Mouse (Mus musculus) cerebellum, adult (tissue): ENCODE data around the gene Vmn2r108.
"Not testable (repeated sequence)": the region's sequence is repeated elsewhere in the genome, so short reads cannot be mapped to it uniquely, and the experiment has no call there.

Source experiments
- ATAC-seq: cut with Nextera tagmentation; 2 replicates; pipeline ENCODE4 v1.9.2; 2017; ENCODE audit warnings: mild to moderate bottlenecking, moderate library complexity, mixed read lengths; ENCODE audit not compliant: insufficient number of reproducible peaks, low FRiP score, low TSS enrichment

The Vmn2r108 gene

DNA sequence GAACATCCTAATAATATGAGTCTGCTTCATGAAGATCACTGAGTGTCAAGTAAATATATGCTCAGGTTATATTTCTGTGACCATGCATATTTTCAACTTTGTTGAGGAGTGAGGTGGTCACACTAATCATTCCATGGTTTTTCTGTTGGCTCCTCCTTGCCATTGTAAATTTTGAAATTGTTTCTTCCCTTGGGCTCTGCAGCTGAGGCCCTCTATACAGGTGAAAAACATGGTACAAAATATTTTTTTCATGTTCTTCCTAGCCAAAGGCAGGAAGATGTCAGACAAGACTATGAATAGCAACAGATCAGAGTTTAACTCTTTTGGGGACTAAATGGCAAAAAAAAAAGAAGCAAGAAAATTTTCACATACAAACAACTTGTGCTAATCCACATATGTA is at the start of gene Vmn2r108:
Vmn2r108 (minus strand) TSS at position 101 of the 400 bp plus-strand sequence.
- ATAC-seq = no peak

DNA sequence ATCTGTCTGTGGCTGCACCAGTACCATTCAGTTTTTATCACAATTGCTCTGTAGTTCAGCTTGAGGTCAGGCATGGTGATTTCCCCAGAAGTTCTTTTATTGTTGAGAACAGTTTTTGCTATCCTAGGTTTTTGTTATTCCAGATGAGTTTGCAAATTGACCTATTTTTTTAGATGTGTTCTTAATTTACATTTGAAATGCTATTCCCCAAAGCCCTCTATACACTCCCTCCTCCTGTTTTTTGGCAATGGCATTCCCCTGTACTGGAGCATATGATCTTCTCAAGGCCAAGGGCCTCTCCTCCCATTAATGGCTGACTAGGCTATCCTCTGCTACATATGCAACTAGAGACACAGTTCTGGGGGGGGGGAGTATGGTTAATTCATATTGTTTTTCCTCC is 27.1 kb upstream of the Vmn2r108 start:
- not testable (repeated sequence) for ATAC-seq

DNA sequence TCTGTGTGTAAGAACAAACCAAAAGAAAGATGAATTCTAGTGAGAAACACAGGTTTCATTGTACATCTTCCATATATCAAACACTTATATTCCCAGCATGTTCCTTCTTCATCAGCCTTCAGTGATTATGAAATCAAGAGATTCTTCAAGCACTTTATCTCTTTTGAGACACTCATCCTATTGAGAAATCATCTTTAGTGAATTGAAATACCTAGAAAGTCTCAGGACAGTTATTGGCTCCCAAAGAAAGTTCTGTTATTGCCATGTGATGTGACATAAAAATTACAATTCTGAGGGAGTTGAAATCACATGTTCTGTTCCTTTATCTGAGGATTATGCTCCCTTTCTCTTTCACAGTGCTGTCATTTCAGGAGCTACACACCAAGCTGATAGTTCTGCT is 16.7 kb upstream of the Vmn2r108 start, which contains the start of gene Vmn1r225:
Vmn1r225 (plus strand) TSS at position 301 of the 400 bp plus-strand sequence.
- ATAC-seq = no peak

DNA sequence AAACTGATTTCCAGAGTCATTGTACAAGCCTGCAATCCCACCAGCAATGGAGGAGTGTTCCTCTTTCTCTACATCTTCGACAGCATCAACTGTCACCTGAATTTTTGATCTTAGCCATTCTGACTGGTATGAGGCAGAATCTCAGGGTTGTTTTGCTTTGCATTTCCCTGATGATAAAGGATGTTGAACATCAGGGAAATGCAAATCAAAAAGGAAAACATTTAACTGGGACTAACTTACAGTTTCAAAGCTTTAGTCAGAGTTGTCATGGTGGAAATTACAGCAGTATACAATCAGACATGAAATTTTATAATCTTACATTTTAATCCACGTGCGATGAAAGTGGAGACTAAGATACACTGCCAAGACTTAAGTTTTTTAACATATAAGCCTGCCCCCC is 7.8 kb downstream of the Vmn2r108 start:
- ATAC-seq = no peak

DNA sequence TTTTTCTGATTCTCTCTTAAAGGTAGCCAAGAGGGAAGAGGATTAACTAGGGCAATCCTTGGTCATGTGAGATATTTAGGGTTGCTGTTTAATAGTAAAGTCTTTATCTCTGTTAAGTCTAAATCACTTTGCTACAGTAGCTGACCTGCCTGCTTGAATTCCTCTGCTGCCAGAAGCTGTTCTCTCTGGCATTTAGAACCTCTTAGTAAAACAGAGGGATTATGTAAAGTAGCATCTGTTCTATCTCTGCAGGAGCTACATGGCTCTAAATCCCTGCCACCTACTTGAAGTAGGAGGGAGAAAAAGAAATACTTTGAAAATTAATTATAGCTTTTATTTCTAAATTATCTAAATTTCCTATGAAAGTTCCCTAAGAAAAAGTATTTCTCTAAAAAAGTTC is 41.9 kb downstream of the Vmn2r108 start:
- ATAC-seq = no peak

DNA sequence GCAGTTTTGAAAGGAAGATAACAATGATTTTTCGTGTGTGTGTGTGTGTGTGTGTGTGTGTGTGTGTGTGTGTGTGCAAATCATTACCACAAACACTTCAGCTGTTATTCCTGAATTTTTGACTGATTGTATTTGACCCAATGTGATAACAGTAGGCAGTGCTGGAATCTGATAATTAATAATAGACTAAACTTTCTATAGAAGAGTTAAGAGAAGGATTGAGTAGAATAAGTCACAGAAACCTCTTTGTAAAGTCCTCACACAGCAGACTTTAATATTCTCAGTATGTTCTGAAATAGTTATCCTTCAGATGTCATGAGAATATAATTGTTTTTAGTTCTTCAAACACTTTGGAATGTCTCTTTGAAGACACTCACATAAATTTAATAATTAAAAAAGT is 67.3 kb downstream of the Vmn2r108 start, which contains the start of gene Vmn1r224:
Vmn1r224 (plus strand) TSS at position 301 of the 400 bp plus-strand sequence.
- no peak for ATAC-seq
